Mouse (Mus musculus): ENCODE data around the gene Unc13b. TPM values are rescaled to one million over a fixed set of nuclear protein-coding genes. Genes with fewer than 3 reads are reported as not detected.

Gene Unc13b
- polyA plus RNA-seq, 1 experiment from 2014 or later, result 1.5 TPM

GRCm38 (mm10) chr4:43285476-43285875, 226.7 kb downstream of the Unc13b start:
- WGBS, result 94% methylated on average over 5 of the region's 5 CpGs
- Histone ChIP-seq H3K27me3 (replicated peaks; ENCODE audit: control insufficient read depth, insufficient read depth, low read length) (no peaks in the 10 kb centered on the region), H3K27ac (ENCODE audit: low read depth, low read length) (no peak overlapping the region), H3K4me1 (replicated peaks; ENCODE audit: control insufficient read depth, insufficient read depth, low read length) (no peaks in the 10 kb centered on the region), H3K9ac (ENCODE audit: low read depth, low read length) (no peak overlapping the region), H3K9me3 (ENCODE audit: control insufficient read depth) (no peaks in the 10 kb centered on the region), H3K4me2 (replicated peaks; ENCODE audit: low read depth) (no peak overlapping the region), H3K36me3 (ENCODE audit: control insufficient read depth, insufficient read depth) (no peaks in the 10 kb centered on the region), H3K4me3 (ENCODE audit: low read depth, low read length) (no peak overlapping the region)
- no peak for ATAC-seq
- no peak for TF ChIP-seq CTCF (IDR thresholded peaks at IDR 0.05; ENCODE audit: low read depth)

DNA sequence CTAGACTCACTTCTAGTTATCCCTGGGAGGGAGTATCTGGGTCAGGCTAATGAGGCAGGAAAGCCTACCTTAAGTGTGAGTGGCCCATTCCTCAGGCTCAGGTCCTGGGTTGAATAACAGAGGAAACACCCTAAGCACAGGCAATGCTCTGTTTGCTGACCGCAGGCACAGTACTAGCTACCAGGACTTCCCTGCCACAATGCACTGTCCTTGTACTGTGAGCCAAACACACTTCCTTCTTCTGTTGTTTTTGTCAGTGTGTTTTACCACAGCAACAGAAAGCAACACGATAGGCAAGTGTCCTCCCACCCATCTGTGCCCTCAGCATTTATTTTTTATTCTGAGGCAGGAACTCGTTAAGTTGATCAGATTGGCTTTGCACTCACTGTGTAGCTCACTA, 228.6 kb downstream of the Unc13b start:
- 81% methylated on average over 3 of the region's 3 CpGs for WGBS
- H3K27ac ChIP-seq (ENCODE audit: low read depth, low read length), result no peak overlapping the region
- no peak for TF ChIP-seq CTCF (IDR thresholded peaks at IDR 0.05; ENCODE audit: low read depth)

GRCm38 (mm10) chr4:43294001-43294400, 235.2 kb downstream of the Unc13b start:
- no peaks in the 10 kb centered on the region for H3K9me3 ChIP-seq (ENCODE audit: control insufficient read depth)
- H3K4me3 ChIP-seq (ENCODE audit: low read depth, low read length), result no peak overlapping the region
- no peaks in the 10 kb centered on the region for H3K36me3 ChIP-seq (ENCODE audit: control insufficient read depth, insufficient read depth)
- no peak overlapping the region for H3K9ac ChIP-seq (ENCODE audit: low read depth, low read length)
- no peaks in the 10 kb centered on the region for H3K4me1 ChIP-seq (replicated peaks; ENCODE audit: control insufficient read depth, insufficient read depth, low read length)
- no peaks in the 10 kb centered on the region for H3K27me3 ChIP-seq (replicated peaks; ENCODE audit: control insufficient read depth, insufficient read depth, low read length)
- 31% methylated on average over 6 of the region's 6 CpGs for WGBS
- no peak overlapping the region for H3K4me2 ChIP-seq (replicated peaks; ENCODE audit: low read depth)
- no peak overlapping the region for H3K27ac ChIP-seq (ENCODE audit: low read depth, low read length)
- no peak for ATAC-seq
- peak; percentile 62 for TF ChIP-seq CTCF (IDR thresholded peaks at IDR 0.05; ENCODE audit: low read depth)

More for the DNA sequence above, 228.6 kb downstream of the Unc13b start:
- no peaks in the 10 kb centered on the region for H3K4me1 ChIP-seq (replicated peaks; ENCODE audit: control insufficient read depth, insufficient read depth, low read length)
- H3K27me3 ChIP-seq (replicated peaks; ENCODE audit: control insufficient read depth, insufficient read depth, low read length), result no peaks in the 10 kb centered on the region
- H3K9me3 ChIP-seq (ENCODE audit: control insufficient read depth), result no peaks in the 10 kb centered on the region
- no peak overlapping the region for H3K9ac ChIP-seq (ENCODE audit: low read depth, low read length)
- no peak for ATAC-seq
- no peaks in the 10 kb centered on the region for H3K36me3 ChIP-seq (ENCODE audit: control insufficient read depth, insufficient read depth)
- no peak overlapping the region for H3K4me3 ChIP-seq (ENCODE audit: low read depth, low read length)
- H3K4me2 ChIP-seq (replicated peaks; ENCODE audit: low read depth), result no peak overlapping the region

GRCm38 (mm10) chr4:43309696-43310338, 251.1 kb downstream of the Unc13b start:
- WGBS, result 78% methylated on average over 11 of the region's 11 CpGs
- ATAC-seq, result no peak
- Histone ChIP-seq H3K36me3 (ENCODE audit: control insufficient read depth, insufficient read depth) (no peaks in the 10 kb centered on the region), H3K9ac (ENCODE audit: low read depth, low read length) (no peak overlapping the region), H3K4me1 (replicated peaks; ENCODE audit: control insufficient read depth, insufficient read depth, low read length) (no peaks in the 10 kb centered on the region), H3K4me2 (replicated peaks; ENCODE audit: low read depth) (no peak overlapping the region), H3K27me3 (replicated peaks; ENCODE audit: control insufficient read depth, insufficient read depth, low read length) (no peaks in the 10 kb centered on the region), H3K4me3 (ENCODE audit: low read depth, low read length) (no peak overlapping the region), H3K9me3 (ENCODE audit: control insufficient read depth) (no peaks in the 10 kb centered on the region), H3K27ac (ENCODE audit: low read depth, low read length) (no peak overlapping the region)
- TF ChIP-seq CTCF (IDR thresholded peaks at IDR 0.05; ENCODE audit: low read depth), result no peak

Other genes with a start within 250 kb of the Unc13b start
- gene Fam205a1, start 205.1 kb upstream of the Unc13b start, polyA plus RNA-seq (2015; fragmentation: Nextera tagmentation; extraction: Ambion mirVana), result not detected in 2 replicates
- 0.05 and 0.12 TPM in 2 replicates for gene Gm12394, start 202.2 kb upstream of the Unc13b start, polyA plus RNA-seq (2015; fragmentation: Nextera tagmentation; extraction: Ambion mirVana)
- gene Fam205c, start 184.7 kb upstream of the Unc13b start, polyA plus RNA-seq (2015; fragmentation: Nextera tagmentation; extraction: Ambion mirVana), result 0.16 TPM in 1 of 2 replicates, not detected in the other
- 0.73 and 1.0 TPM in 2 replicates for gene Phf24, start 142.3 kb upstream of the Unc13b start, polyA plus RNA-seq (2015; fragmentation: Nextera tagmentation; extraction: Ambion mirVana)
- 7.5 and 8.8 TPM in 2 replicates for gene Dnajb5, start 109.1 kb upstream of the Unc13b start, polyA plus RNA-seq (2015; fragmentation: Nextera tagmentation; extraction: Ambion mirVana)
- gene 1700022I11Rik, start 89.3 kb upstream of the Unc13b start, polyA plus RNA-seq (2015; fragmentation: Nextera tagmentation; extraction: Ambion mirVana), result 0.43 TPM in 1 of 2 replicates, not detected in the other
- 205 and 207 TPM in 2 replicates for gene Vcp, start 58.4 kb upstream of the Unc13b start, polyA plus RNA-seq (2015; fragmentation: Nextera tagmentation; extraction: Ambion mirVana)
- 5.2 and 6.2 TPM in 2 replicates for gene Fancg, start 48.4 kb upstream of the Unc13b start, polyA plus RNA-seq (2015; fragmentation: Nextera tagmentation; extraction: Ambion mirVana)
- gene Pigo, start 33.1 kb upstream of the Unc13b start, polyA plus RNA-seq (2015; fragmentation: Nextera tagmentation; extraction: Ambion mirVana), result 14.3 and 15.4 TPM in 2 replicates
- 119 and 120 TPM in 2 replicates for gene Stoml2, start 27.2 kb upstream of the Unc13b start, polyA plus RNA-seq (2015; fragmentation: Nextera tagmentation; extraction: Ambion mirVana)
- 5.9 and 6.3 TPM in 2 replicates for gene Fam214b, start 12.7 kb upstream of the Unc13b start, polyA plus RNA-seq (2015; fragmentation: Nextera tagmentation; extraction: Ambion mirVana)
- gene Atp8b5, start 208.2 kb downstream of the Unc13b start, polyA plus RNA-seq (2015; fragmentation: Nextera tagmentation; extraction: Ambion mirVana), result 1.0 and 1.1 TPM in 2 replicates

Measured in intestine, postnatal 0 days (tissue).